Mouse (Mus musculus): ENCODE measurements around the gene Abhd11.

DNA sequence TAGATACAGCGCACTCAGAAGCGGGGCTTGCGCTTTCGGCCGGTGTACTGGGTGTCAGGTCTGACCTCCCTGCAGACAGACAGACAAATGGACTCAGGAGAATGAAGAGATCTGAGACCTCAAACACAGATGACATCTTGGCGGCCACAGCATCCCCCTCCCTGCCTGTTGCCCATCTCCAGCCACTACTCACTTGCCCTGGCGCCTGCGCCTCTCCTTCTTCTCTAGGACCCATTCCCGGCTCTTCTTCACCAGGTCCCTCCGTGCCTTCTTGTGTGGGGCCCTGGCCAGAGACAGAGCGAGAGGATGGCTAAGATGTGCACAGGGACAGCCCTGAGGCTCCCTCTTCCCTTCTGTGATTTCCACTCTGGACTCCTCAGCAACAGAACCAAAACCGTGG lies 44.4 kb downstream of the Abhd11 start:
- TF ChIP-seq CTCF (IDR thresholded peaks at IDR 0.05; ENCODE audit: low read depth) (no peak), EP300 (optimal IDR thresholded peaks at IDR 0.05) (no peak)

Data from stomach, postnatal 0 days (tissue).